ENCODE assay signal across 20 mouse cellular contexts in the genomic region with DNA sequence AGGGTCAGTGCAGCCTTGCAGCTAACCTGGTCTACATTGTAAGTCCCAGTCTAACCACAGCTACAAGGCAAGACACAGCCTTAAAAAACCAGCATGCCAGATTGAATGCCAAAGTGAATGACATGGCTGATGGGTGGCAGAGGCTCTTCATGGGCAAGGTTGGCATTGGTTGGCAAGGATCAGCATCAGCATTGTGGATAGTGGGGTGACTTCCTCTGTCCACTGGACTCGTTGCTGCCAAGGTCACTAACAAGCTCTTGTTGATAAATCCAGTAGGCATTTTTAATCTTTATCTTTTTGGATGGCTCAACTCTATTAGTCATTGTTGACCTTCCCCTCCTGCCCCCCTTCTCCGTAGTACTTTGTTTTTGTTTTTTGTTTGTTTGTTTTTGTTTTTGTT. TPM values are rescaled to one million over a fixed set of nuclear protein-coding genes. Genes with fewer than 3 reads are reported as not detected.
"Had no signal": no experiment of that assay in that cellular context is flagged by ENCODE, and none has a peak within 500 bp of the region (broad histone marks: within the 10 kb centered on the region; RNA-seq: fewer than 3 reads in every experiment).

No protein-coding gene starts in this region.

- H3K4me1 ChIP-seq: limb, embryonic 13.5 days; midbrain, embryonic 12.5 days; neural tube, embryonic 13.5 days had no signal

- H3K27me3 ChIP-seq: limb, embryonic 13.5 days; liver, embryonic 13.5 days; midbrain, embryonic 12.5 days; neural tube, embryonic 13.5 days had no signal

- H3K27ac ChIP-seq: kidney, postnatal 0 days; limb, embryonic 13.5 days; liver, embryonic 13.5 days; midbrain, embryonic 12.5 days; neural tube, embryonic 13.5 days had no signal

- H3K4me3 ChIP-seq: limb, embryonic 13.5 days; liver, embryonic 13.5 days; midbrain, embryonic 12.5 days; neural tube, embryonic 13.5 days had no signal

- DNase-seq: kidney, adult 9 months; kidney, postnatal 36 days; left cerebral cortex, postnatal 4 days; liver, embryonic 13.5 days; lung, adult 18-20 months; right cerebral cortex, adult 18-20 months; right cerebral cortex, postnatal 25 days; thymus, adult 18-20 months; thymus, postnatal 14 days had no signal

- H3K9me3 ChIP-seq: limb, embryonic 13.5 days; liver, embryonic 13.5 days; midbrain, embryonic 12.5 days; neural tube, embryonic 13.5 days had no signal

RNA-seq across cellular contexts. Expression of gene Apoa1, which starts 28.8 kb away (rescaled TPM):
- total RNA-seq: left cerebral cortex, adult 18-20 months; megakaryocyte-erythroid progenitor cell, adult 5-6 weeks had no signal

RNA-seq across cellular contexts. Expression of gene Apoc3, which starts 35.8 kb away (rescaled TPM):
- total RNA-seq: layer of hippocampus, postnatal 14 days; left cerebral cortex, postnatal 10 days; left cerebral cortex, postnatal 4 days; megakaryocyte-erythroid progenitor cell, adult 5-6 weeks had no signal
- polyA plus RNA-seq: limb, embryonic 13.5 days; lung, embryonic 16.5 days; midbrain, embryonic 12.5 days; midbrain, embryonic 16.5 days; neural tube, embryonic 13.5 days had no signal

RNA-seq across cellular contexts. Expression of gene Apoa4, which starts 40.9 kb away (rescaled TPM):
- total RNA-seq: layer of hippocampus, adult 18-20 months; layer of hippocampus, postnatal 14 days; left cerebral cortex, adult 18-20 months; left cerebral cortex, postnatal 10 days; left cerebral cortex, postnatal 4 days; megakaryocyte-erythroid progenitor cell, adult 5-6 weeks had no signal
- polyA plus RNA-seq: lung, embryonic 16.5 days; midbrain, embryonic 12.5 days; midbrain, embryonic 16.5 days had no signal
